Mouse (Mus musculus): ENCODE data around the gene Stom.

Stom gene

DNA sequence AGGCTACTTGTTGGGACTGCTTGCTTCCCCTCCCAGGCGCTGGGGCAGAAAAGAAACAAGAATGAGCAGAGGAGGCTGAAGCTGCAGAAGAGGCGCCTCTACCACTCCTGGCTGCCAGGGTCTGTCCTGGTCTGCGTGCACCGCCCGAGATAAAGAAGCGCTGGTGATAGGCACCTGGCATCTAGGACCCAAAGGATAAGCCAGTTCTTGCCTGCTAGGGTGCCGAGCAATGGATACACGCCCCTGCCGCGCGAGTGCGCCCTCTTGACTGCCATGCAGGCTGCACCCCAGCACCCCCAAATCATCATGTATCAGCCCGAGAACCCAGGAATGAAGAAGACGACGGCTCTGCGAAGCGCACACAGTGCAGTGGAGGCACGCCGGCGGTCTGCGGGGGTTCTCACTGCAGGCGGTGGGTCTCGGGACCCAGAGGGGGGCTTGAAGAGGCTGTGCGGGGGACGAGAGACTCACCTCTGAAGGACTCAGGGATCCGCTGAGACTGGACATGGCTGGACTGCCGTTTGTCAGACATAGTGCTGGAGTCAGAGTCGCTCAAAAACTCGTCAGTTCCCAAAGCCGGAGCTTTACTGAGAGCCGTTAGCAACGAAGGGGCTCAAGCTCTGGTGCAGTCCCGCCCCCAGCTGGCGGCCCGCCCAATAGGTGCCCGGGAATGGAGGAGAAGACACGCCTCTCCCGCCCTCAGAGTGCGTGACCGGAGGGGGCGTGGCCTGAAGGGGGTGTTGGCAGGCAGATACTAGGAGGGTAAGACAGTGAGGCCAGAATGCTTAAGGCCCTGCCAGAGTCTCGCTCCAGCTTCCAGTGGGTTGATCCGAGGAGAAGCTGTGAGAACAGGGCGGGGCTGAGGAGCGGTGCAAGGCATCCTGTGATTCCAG lies at the start of gene Stom:
Gene Stom (minus strand): TSS at position 589 of the 893 bp plus-strand sequence.
- in situ Hi-C loops (cut with MboI, MseI), result no loop called here

- in situ Hi-C loops (cut with MboI, MseI), result no loop called here
Observed at GRCm38 (mm10) chr2:35385441-35385871, 48.7 kb upstream of the Stom start.

DNA sequence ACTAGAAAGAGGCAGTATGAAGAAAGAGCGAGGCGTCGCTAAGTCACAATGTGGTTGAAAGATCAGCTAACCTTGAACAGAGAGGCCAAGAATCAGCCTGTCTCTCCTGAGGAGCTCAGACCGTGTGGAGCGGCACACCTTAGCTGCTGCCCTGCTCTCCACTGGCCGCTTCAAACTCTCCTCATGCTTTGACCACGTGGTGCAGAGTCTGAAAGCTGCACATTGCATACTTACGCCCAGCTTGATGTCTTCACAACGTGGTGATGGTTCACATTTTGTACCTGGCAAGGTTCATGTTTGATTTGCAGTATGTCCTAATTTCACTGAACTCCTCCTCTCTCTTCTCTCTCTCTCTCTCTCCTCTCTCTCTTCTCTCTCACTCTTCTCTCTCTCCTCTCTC lies 42.5 kb upstream of the Stom start:
- in situ Hi-C loops (cut with MboI, MseI), result no loop called here

- in situ Hi-C loops (cut with MboI, MseI), result no loop called here
Observed at GRCm38 (mm10) chr2:35377600-35377999, 40.8 kb upstream of the Stom start.

DNA sequence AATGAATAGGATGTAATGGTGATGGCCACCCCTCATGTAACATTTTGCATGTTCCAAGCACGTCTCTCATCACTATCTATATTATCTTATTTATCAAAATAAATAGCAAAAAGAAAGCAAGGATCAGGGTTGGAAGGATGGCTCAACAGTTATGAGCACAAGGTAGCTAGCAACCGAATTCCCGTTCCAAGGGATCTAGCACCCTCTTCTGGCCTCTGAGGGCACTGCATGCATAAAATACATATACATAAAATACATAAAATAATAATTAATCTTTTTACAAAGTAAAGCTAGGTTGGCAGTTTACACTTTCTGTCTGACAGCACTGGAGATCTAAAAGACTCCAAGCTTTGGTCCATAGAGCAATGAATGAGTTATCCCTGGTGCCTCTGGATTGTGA lies 36.2 kb upstream of the Stom start:
- in situ Hi-C loops (cut with MboI, MseI), result no loop called here

GRCm38 (mm10) chr2:35370686-35371085 lies 33.9 kb upstream of the Stom start:
- in situ Hi-C loops (cut with MboI, MseI), result no loop called here

DNA sequence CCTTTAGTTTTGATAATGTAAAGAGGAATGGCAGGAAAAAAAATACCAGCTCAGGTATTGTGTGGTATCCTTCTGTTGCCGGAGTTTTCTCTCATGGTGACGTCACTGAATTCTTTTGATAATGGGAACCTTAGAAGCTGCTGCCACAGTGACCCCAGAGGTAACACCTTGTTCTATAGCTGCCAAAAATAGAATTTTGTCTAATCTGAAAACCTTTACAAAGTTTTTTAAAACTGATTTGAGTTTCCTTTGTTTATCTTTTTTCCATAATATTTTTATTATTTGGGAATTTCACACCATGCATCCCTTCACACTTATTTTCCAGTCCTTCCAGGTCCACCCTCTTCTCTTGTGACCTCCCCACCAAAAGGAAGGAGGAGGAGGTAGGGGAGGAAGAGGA lies 30.9 kb upstream of the Stom start, which contains the start of gene 4930568D16Rik:
Gene 4930568D16Rik (minus strand): TSS at position 101 of the 400 bp plus-strand sequence.
- in situ Hi-C loops (cut with MboI, MseI), result no loop called here

DNA sequence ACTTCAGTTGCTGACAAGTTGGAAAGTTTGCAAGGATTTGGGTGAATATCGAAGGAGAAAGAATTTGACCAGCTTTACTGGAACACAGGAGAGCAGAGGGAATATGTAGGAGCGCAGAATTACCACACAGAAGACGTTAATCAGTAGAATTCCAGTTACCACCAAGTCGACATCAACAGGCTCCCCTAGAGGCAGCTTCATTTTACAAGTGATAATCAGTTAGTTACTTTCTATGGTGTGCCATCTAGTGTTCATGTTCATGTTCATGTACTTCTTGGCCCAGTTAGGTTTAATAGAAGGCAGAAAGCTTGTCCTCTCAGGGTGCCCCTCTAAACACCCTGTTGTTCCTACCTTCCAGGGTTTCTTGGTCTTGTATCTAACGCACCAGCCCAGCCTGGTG lies 12.4 kb upstream of the Stom start:
- in situ Hi-C loops (cut with MboI, MseI), result no loop called here

DNA sequence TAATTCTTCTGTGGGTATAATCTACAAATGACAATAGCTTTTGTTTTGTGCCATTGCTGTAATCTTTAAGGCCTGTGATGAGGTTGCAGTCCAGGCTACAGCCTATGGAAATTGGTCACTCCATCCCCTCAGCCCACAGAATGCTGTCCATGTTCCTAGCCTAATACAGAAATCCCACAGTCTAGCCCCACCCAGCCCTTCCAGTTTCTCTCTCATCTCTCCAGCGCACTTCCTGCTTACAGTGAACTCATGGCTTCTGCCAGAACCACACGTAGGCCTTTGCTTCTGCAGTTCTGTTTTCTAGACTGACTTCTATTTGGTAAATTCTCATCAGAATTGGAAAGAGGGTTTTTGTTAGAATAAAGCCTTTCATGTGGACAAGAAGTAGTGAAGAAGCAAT lies 9.2 kb upstream of the Stom start:
- in situ Hi-C loops (cut with MboI, MseI), result no loop called here

DNA sequence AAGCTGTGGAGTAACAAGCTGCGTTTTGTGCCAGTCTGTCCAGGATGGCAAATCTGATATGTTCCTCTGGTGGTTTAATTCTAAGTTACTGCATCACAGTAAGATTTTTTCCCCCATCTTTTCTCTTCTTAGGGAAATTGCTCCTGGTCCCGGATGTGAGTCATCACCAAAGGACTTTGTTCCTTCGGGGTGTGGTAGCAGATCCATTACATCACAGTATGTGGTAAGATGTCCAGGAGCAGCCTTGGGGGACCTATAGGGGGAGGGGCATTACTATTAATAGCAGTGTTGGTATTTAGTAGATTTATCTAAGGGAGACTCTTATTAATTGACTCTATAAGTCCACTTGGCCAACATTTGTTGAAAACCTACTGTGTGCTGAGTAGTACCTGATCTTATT lies 5.8 kb upstream of the Stom start:
- in situ Hi-C loops (cut with MboI, MseI), result no loop called here

GRCm38 (mm10) chr2:35338707-35339106 lies 1.9 kb upstream of the Stom start:
- in situ Hi-C loops (cut with MboI, MseI), result no loop called here

GRCm38 (mm10) chr2:35338036-35338435 lies 1.3 kb upstream of the Stom start:
- in situ Hi-C loops (cut with MboI, MseI), result no loop called here

GRCm38 (mm10) chr2:35337419-35337818 lies 643 bp upstream of the Stom start:
- in situ Hi-C loops (cut with MboI, MseI), result no loop called here

DNA sequence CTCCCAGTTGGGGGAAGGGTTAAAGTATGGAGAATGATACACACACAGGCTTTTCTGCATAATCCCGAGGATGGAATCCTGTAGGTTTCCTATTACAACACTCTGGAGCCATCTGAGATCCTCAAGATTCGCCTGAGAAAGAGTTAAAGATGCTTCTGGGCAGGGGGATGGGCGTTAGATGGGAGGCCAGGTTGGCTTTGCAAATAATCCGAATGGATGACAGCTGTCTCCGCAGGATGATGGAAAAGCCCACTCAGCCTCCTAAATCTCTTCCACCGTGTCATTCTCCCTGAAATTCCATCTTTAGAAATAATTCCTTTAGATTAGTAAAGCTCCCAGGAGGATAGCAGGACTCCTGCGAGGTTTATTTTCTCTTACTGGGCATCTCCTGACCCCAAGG lies 1.2 kb downstream of the Stom start:
- in situ Hi-C loops (cut with MboI, MseI), result no loop called here

- in situ Hi-C loops (cut with MboI, MseI), result no loop called here
Observed at GRCm38 (mm10) chr2:35333670-35334069, 3.1 kb downstream of the Stom start.

GRCm38 (mm10) chr2:35331205-35331604 lies 5.6 kb downstream of the Stom start:
- in situ Hi-C loops (cut with MboI, MseI), result no loop called here

DNA sequence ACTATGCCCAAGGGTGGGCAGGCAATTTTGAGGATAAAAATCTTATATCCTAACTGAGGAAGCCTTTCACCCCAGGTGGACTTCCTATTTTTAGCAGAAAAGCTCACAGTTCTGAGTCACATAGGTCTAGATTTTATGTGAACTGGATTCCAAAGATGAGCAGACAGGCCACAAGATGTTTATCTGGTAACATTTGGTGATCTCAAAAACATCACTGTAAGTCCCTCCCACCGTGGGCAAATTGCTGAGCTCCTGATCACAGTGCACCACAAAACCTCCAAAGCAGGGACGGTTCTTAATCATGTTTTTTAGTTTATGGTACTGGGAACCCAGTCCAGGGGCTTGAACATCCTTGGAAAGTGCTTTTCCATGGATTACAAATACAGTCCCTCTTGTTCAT lies 7.7 kb downstream of the Stom start:
- in situ Hi-C loops (cut with MboI, MseI), result no loop called here

GRCm38 (mm10) chr2:35328064-35328792 lies 8.5 kb downstream of the Stom start:
- in situ Hi-C loops (cut with MboI, MseI), result no loop called here

- in situ Hi-C loops (cut with MboI, MseI), result no loop called here
Observed at GRCm38 (mm10) chr2:35327583-35327982, 9.2 kb downstream of the Stom start.

GRCm38 (mm10) chr2:35326931-35327330 lies 9.8 kb downstream of the Stom start:
- in situ Hi-C loops (cut with MboI, MseI), result no loop called here

GRCm38 (mm10) chr2:35325930-35326329 lies 10.8 kb downstream of the Stom start:
- in situ Hi-C loops (cut with MboI, MseI), result no loop called here

- in situ Hi-C loops (cut with MboI, MseI), result no loop called here
Observed at GRCm38 (mm10) chr2:35322404-35323164, 14.2 kb downstream of the Stom start.

All from regulatory T cell (primary cell).